Mouse (Mus musculus): ENCODE measurements around the gene Iqgap2. TPM values are rescaled to one million over a fixed set of nuclear protein-coding genes. Genes with fewer than 3 reads are reported as not detected.
A peak's percentile ranks its signal among the peaks of the same experiment; 100 is the strongest.

The Iqgap2 gene
- polyA plus RNA-seq, 1 experiment from 2014 or later: 7.8 TPM

DNA sequence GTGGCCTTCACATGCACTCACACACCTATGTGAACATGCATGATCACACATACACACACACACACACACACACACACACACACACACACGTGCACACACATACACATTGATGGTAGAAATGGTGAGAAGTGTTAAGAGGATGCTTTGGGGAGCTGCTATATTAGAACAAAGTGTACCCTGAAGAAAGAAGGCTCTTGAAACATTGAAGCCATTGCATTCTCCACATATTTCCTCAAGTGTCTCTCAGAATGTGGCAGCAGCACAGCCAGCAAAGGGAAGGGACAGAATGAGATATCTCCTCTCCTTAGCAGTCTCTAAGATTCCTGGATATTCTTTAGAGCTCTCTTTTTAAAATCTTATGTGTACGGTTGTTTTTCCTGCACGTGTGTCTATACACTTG is 270.2 kb downstream of the Iqgap2 start:
- H3K4me1 ChIP-seq: peaks cover 30% of the 10 kb centered on the region
- no peaks in the 10 kb centered on the region for H3K27me3 ChIP-seq (ENCODE audit: insufficient read depth, poor library complexity, severe bottlenecking)
- H3K36me3 ChIP-seq: no peaks in the 10 kb centered on the region
- H3K4me3 ChIP-seq: no peak overlapping the region
- no peak for DNase-seq (ENCODE audit: low spot score)
- WGBS: 57% methylated on average over 3 of the region's 3 CpGs
- H3K9me3 ChIP-seq: no peaks in the 10 kb centered on the region
- H3K27ac ChIP-seq: peak overlapping the region; percentile 57; the same call in 1 of the 2 replicates

GRCm38 (mm10) chr13:95618859-95619258 is 272.9 kb downstream of the Iqgap2 start:
- DNase-seq (ENCODE audit: low spot score): no peak
- Histone ChIP-seq H3K27ac (peak overlapping the region; percentile 98), H3K4me1 (peaks cover 54% of the 10 kb centered on the region), H3K27me3 (ENCODE audit: insufficient read depth, poor library complexity, severe bottlenecking) (no peaks in the 10 kb centered on the region), H3K36me3 (peaks cover 15% of the 10 kb centered on the region), H3K4me3 (peak overlapping the region; percentile 88), H3K9me3 (no peaks in the 10 kb centered on the region)
- WGBS: 9% methylated on average over 13 of the region's 13 CpGs

DNA sequence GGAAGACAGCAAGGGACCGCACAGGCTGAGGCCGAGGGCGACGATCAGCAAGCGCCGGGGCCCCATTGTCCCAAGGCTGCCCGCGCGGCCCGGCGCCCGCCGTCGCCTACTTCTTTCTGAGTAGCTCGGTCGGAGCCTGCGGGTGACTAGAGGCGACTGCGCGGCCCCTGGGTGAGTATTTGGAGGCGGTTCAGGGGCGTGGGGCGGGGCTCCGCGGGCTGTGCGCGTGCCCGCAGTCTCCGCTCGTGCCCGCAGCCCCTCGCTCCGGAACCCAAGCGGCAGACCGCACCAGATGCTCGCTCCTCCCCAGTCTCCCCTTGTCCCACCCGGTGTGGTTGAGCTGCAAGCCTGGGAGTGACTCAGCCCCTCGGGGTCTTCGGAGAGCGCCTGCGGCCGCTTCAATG is 273.4 kb downstream of the Iqgap2 start, which contains the start of gene F2r:
F2r (minus strand) TSS at position 179 of the 404 bp plus-strand sequence.
- Histone ChIP-seq H3K27ac (peak within 1 kb of the TSS; percentile 98), H3K4me1 (peaks cover 54% of the 10 kb centered on the region), H3K4me3 (peak within 1 kb of the TSS; percentile 88), H3K9me3 (no peaks in the 10 kb centered on the region), H3K36me3 (peaks cover 19% of the 10 kb centered on the region), H3K27me3 (ENCODE audit: insufficient read depth, poor library complexity, severe bottlenecking) (no peaks in the 10 kb centered on the region)
- peak; percentile 95 for DNase-seq (ENCODE audit: low spot score)
- WGBS: under 1% methylated on average over 42 of the region's 42 CpGs

- Histone ChIP-seq H3K36me3 (peaks cover 22% of the 10 kb centered on the region), H3K9me3 (no peaks in the 10 kb centered on the region), H3K4me3 (peak overlapping the region; percentile 88), H3K27ac (peak overlapping the region; percentile 98), H3K4me1 (peaks cover 54% of the 10 kb centered on the region), H3K27me3 (ENCODE audit: insufficient read depth, poor library complexity, severe bottlenecking) (no peaks in the 10 kb centered on the region)
- under 1% methylated on average over 21 of the region's 21 CpGs for WGBS
- DNase-seq (ENCODE audit: low spot score): no peak
Observed at GRCm38 (mm10) chr13:95617671-95618171, 274.0 kb downstream of the Iqgap2 start.

GRCm38 (mm10) chr13:95617082-95617670 is 274.5 kb downstream of the Iqgap2 start:
- H3K4me1 ChIP-seq: peaks cover 54% of the 10 kb centered on the region
- H3K36me3 ChIP-seq: peaks cover 25% of the 10 kb centered on the region
- H3K27ac ChIP-seq: peak overlapping the region; percentile 98
- H3K4me3 ChIP-seq: peak overlapping the region; percentile 88
- no peaks in the 10 kb centered on the region for H3K9me3 ChIP-seq
- H3K27me3 ChIP-seq (ENCODE audit: insufficient read depth, poor library complexity, severe bottlenecking): no peaks in the 10 kb centered on the region
- WGBS: 5% methylated on average over 17 of the region's 17 CpGs
- DNase-seq (ENCODE audit: low spot score): peak; percentile 85

DNA sequence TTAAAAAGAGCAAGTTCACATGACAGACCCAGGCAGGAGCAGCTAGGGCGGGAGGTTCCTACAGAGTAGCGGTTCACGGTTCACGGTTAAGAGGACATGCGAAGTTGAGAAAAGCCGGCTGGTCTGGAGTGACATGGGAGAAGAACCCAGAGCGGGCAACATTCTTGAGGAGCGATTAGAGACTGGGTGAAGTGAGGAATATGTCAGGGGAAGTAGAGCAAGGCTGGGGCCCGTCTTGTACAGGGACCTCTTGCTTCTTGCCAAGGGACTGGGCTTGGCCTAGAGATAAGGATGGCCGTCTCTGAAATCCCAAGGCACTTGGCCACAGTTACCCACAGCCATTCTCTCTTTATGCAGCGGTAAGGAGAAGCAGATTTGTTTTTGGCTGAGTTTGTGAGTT is 275.2 kb downstream of the Iqgap2 start:
- peak overlapping the region; percentile 98 for H3K27ac ChIP-seq
- no peaks in the 10 kb centered on the region for H3K27me3 ChIP-seq (ENCODE audit: insufficient read depth, poor library complexity, severe bottlenecking)
- peak overlapping the region; percentile 88 for H3K4me3 ChIP-seq
- peaks cover 54% of the 10 kb centered on the region for H3K4me1 ChIP-seq
- 17% methylated on average over 11 of the region's 11 CpGs for WGBS
- peaks cover 31% of the 10 kb centered on the region for H3K36me3 ChIP-seq
- no peaks in the 10 kb centered on the region for H3K9me3 ChIP-seq
- DNase-seq (ENCODE audit: low spot score): no peak

GRCm38 (mm10) chr13:95614757-95615156 is 277.0 kb downstream of the Iqgap2 start:
- Histone ChIP-seq H3K27ac (peak overlapping the region; percentile 32), H3K36me3 (peaks cover 44% of the 10 kb centered on the region), H3K4me3 (peak overlapping the region; percentile 88), H3K4me1 (peaks cover 63% of the 10 kb centered on the region), H3K9me3 (no peaks in the 10 kb centered on the region), H3K27me3 (ENCODE audit: insufficient read depth, poor library complexity, severe bottlenecking) (no peaks in the 10 kb centered on the region)
- DNase-seq (ENCODE audit: low spot score): no peak
- WGBS: 52% methylated on average over 6 of the region's 6 CpGs

- Histone ChIP-seq H3K4me1 (peaks cover 67% of the 10 kb centered on the region), H3K36me3 (peaks cover 62% of the 10 kb centered on the region), H3K27ac (peak overlapping the region; percentile 69; the same call in 1 of the 2 replicates), H3K27me3 (ENCODE audit: insufficient read depth, poor library complexity, severe bottlenecking) (no peaks in the 10 kb centered on the region), H3K4me3 (no peak overlapping the region), H3K9me3 (no peaks in the 10 kb centered on the region)
- WGBS: 82% methylated on average over 10 of the region's 10 CpGs
- DNase-seq (ENCODE audit: low spot score): no peak
Observed at GRCm38 (mm10) chr13:95612243-95612642, 279.5 kb downstream of the Iqgap2 start.

GRCm38 (mm10) chr13:95611752-95612151 is 280.0 kb downstream of the Iqgap2 start:
- no peak for DNase-seq (ENCODE audit: low spot score)
- Histone ChIP-seq H3K4me1 (peaks cover 68% of the 10 kb centered on the region), H3K9me3 (no peaks in the 10 kb centered on the region), H3K27ac (peak overlapping the region; percentile 69; the same call in 1 of the 2 replicates), H3K27me3 (ENCODE audit: insufficient read depth, poor library complexity, severe bottlenecking) (no peaks in the 10 kb centered on the region), H3K36me3 (peaks cover 65% of the 10 kb centered on the region), H3K4me3 (no peak overlapping the region)
- WGBS: 65% methylated on average over 4 of the region's 4 CpGs

- DNase-seq (ENCODE audit: low spot score): no peak
- H3K36me3 ChIP-seq: peaks cover 71% of the 10 kb centered on the region
- 0 out of 2 replicates have a peak overlapping the region, but pooled peaks have one; percentile 2 for H3K4me3 ChIP-seq
- H3K27ac ChIP-seq: peak overlapping the region; percentile 69
- 52% methylated on average over 16 of the region's 16 CpGs for WGBS
- H3K9me3 ChIP-seq: no peaks in the 10 kb centered on the region
- no peaks in the 10 kb centered on the region for H3K27me3 ChIP-seq (ENCODE audit: insufficient read depth, poor library complexity, severe bottlenecking)
- H3K4me1 ChIP-seq: peaks cover 66% of the 10 kb centered on the region
Observed at GRCm38 (mm10) chr13:95610786-95611562, 280.7 kb downstream of the Iqgap2 start.

- no peak overlapping the region for H3K4me3 ChIP-seq
- H3K27ac ChIP-seq: no peak overlapping the region
- H3K27me3 ChIP-seq (ENCODE audit: insufficient read depth, poor library complexity, severe bottlenecking): no peaks in the 10 kb centered on the region
- peaks cover 74% of the 10 kb centered on the region for H3K36me3 ChIP-seq
- peaks cover 56% of the 10 kb centered on the region for H3K4me1 ChIP-seq
- WGBS: 81% methylated on average over 2 of the region's 2 CpGs
- DNase-seq (ENCODE audit: low spot score): no peak
- H3K9me3 ChIP-seq: no peaks in the 10 kb centered on the region
Observed at GRCm38 (mm10) chr13:95609088-95609420, 282.7 kb downstream of the Iqgap2 start.

DNA sequence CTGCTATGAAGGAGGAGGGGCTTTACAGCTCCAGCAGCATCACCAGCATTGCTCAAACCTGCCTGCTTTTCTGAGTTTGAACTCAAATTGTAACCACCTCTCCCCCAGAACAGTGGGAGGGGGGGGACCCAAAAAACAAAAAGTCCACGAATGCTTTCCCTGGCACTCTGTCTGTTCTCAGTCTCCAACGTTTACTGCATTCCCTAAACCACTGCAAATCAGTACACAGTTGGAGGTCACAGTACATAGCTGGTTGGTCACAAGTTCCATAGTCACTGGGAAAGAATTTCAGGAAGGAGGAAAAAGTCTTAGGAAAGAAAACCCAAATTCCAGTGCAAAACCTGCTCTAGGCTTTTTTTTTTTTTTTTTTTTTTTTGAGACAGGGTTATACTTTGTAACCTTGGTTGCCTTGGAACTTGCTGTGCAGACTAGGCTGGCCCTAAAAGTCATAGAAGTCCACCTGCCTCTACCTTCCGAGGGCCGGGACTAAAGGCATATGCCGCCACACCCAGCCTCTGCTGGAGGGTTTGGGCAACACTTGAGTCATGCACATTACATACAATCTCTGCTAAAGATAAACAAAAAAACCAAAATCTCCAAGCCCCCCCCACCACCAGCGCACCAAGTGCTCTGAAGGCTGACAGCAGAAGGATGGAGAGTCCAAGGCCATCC is 283.2 kb downstream of the Iqgap2 start:
- WGBS: 77% methylated on average over 6 of the region's 6 CpGs
- no peaks in the 10 kb centered on the region for H3K27me3 ChIP-seq (ENCODE audit: insufficient read depth, poor library complexity, severe bottlenecking)
- H3K36me3 ChIP-seq: peaks cover 76% of the 10 kb centered on the region
- H3K4me3 ChIP-seq: no peak overlapping the region
- no peak for DNase-seq (ENCODE audit: low spot score)
- peaks cover 56% of the 10 kb centered on the region for H3K4me1 ChIP-seq
- H3K27ac ChIP-seq: no peak overlapping the region
- no peaks in the 10 kb centered on the region for H3K9me3 ChIP-seq

DNA sequence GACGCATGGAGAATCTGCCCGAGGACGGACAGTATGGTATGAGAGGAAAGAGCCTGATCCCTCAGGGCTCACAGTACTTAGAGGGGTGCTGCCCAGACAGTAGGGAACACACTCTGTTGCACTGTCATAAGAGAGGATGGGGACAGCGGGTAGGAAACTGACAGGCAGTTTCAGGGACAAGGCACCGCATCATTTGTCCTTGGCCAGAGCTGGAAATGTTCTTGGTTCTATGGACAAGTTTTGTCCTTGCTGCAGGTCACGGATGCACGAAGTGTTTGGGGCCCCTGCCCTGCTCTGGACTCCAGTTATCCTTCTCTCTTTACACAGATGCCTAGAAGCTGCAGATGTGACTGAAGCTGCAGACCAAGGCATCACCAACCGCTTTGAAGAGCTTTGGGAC is 284.7 kb downstream of the Iqgap2 start:
- DNase-seq (ENCODE audit: low spot score): no peak
- Histone ChIP-seq H3K4me3 (no peak overlapping the region), H3K27me3 (ENCODE audit: insufficient read depth, poor library complexity, severe bottlenecking) (no peaks in the 10 kb centered on the region), H3K36me3 (peaks cover 81% of the 10 kb centered on the region), H3K4me1 (peaks cover 47% of the 10 kb centered on the region), H3K9me3 (no peaks in the 10 kb centered on the region), H3K27ac (no peak overlapping the region)
- 86% methylated on average over 8 of the region's 8 CpGs for WGBS

All from heart, embryonic 10.5 days (tissue).